Mouse (Mus musculus): ENCODE measurements around the gene Trim69. TPM values are rescaled to one million over a fixed set of nuclear protein-coding genes. Genes with fewer than 3 reads are reported as not detected.

Trim69 gene
- total RNA-seq, 2 experiments from 2014 or later: not detected

- no peak for DNase-seq (ENCODE audit: low spot score in 2 of 2)
These were observed 7.7 kb upstream of the Trim69 start for GRCm38 (mm10) chr2:122152850-122153249.

- DNase-seq (ENCODE audit: low spot score in 2 of 2): no peak
These were observed 6.7 kb upstream of the Trim69 start for GRCm38 (mm10) chr2:122153681-122154365.

GRCm38 (mm10) chr2:122154479-122154878 lies 6.0 kb upstream of the Trim69 start:
- no peak for DNase-seq (ENCODE audit: low spot score in 2 of 2)

GRCm38 (mm10) chr2:122155292-122155691 lies 5.2 kb upstream of the Trim69 start:
- no peak for DNase-seq (ENCODE audit: low spot score in 2 of 2)

- no peak for DNase-seq (ENCODE audit: low spot score in 2 of 2)
These were observed 4.3 kb upstream of the Trim69 start for GRCm38 (mm10) chr2:122156051-122156700.

GRCm38 (mm10) chr2:122157561-122157960 lies 2.9 kb upstream of the Trim69 start:
- no peak for DNase-seq (ENCODE audit: low spot score in 2 of 2)

GRCm38 (mm10) chr2:122158362-122158802 lies 2.1 kb upstream of the Trim69 start:
- DNase-seq (ENCODE audit: low spot score in 2 of 2): no peak

- no peak for DNase-seq (ENCODE audit: low spot score in 2 of 2)
These were observed 833 bp upstream of the Trim69 start for GRCm38 (mm10) chr2:122159667-122160066.

GRCm38 (mm10) chr2:122161542-122161941 lies 1.0 kb downstream of the Trim69 start:
- DNase-seq (ENCODE audit: low spot score in 2 of 2): no peak

GRCm38 (mm10) chr2:122162529-122162928 lies 2.0 kb downstream of the Trim69 start:
- DNase-seq (ENCODE audit: low spot score in 2 of 2): no peak

- no peak for DNase-seq (ENCODE audit: low spot score in 2 of 2)
These were observed 3.1 kb downstream of the Trim69 start for GRCm38 (mm10) chr2:122163430-122164195.

GRCm38 (mm10) chr2:122164293-122164692 lies 3.8 kb downstream of the Trim69 start:
- DNase-seq (ENCODE audit: low spot score in 2 of 2): no peak

- no peak for DNase-seq (ENCODE audit: low spot score in 2 of 2)
These were observed 10.8 kb downstream of the Trim69 start for GRCm38 (mm10) chr2:122171292-122171691.

GRCm38 (mm10) chr2:122172188-122172587 lies 11.7 kb downstream of the Trim69 start:
- DNase-seq (ENCODE audit: low spot score in 2 of 2): no peak

- no peak for DNase-seq (ENCODE audit: low spot score in 2 of 2)
These were observed 19.7 kb downstream of the Trim69 start for GRCm38 (mm10) chr2:122180051-122180822.

- DNase-seq (ENCODE audit: low spot score in 2 of 2): no peak
These were observed 24.6 kb downstream of the Trim69 start for GRCm38 (mm10) chr2:122185086-122185485.

- DNase-seq (ENCODE audit: low spot score in 2 of 2): no peak
These were observed 25.6 kb downstream of the Trim69 start, which contains the start of the genes Patl2 and Terb2 for GRCm38 (mm10) chr2:122186106-122186505. Gene Patl2, minus strand, starts transcription at chr2:122186189. Gene Terb2, plus strand, starts transcription at chr2:122186272.

GRCm38 (mm10) chr2:122186751-122187150 lies 26.3 kb downstream of the Trim69 start:
- no peak for DNase-seq (ENCODE audit: low spot score in 2 of 2)

- no peak for DNase-seq (ENCODE audit: low spot score in 2 of 2)
These were observed 31.3 kb downstream of the Trim69 start for GRCm38 (mm10) chr2:122191849-122192248.

- peak; percentile 8 to 16 for DNase-seq (ENCODE audit: low spot score in 2 of 2)
These were observed 34.0 kb downstream of the Trim69 start for GRCm38 (mm10) chr2:122194509-122194929.

- DNase-seq (ENCODE audit: low spot score in 2 of 2): no peak
These were observed 41.0 kb downstream of the Trim69 start for GRCm38 (mm10) chr2:122201501-122201900.

All from layer of hippocampus, postnatal 10 days (tissue).